Mouse (Mus musculus) embryonic fibroblast, embryonic 13.5 days (primary cell): ENCODE results near the gene Atxn7l3. TPM values are rescaled to one million over a fixed set of nuclear protein-coding genes. Genes with fewer than 3 reads are reported as not detected.

Experiments used
- H3K27ac ChIP-seq: 2 replicates; pipeline ENCODE4 v1.5.1; 2012; ENCODE audit warnings: low read length, control low read depth, inconsistent platforms; ENCODE audit not compliant: insufficient read depth
- H3K4me1 ChIP-seq: 2 replicates; pipeline ENCODE4 v1.6.1; 2011; ENCODE audit warnings: low read length; ENCODE audit not compliant: control insufficient read depth, insufficient read depth
- H3K4me3 ChIP-seq: 2 replicates; pipeline ENCODE4 v1.5.1; 2011; ENCODE audit warnings: mild to moderate bottlenecking, control low read depth, low read length; ENCODE audit not compliant: insufficient read depth
- CTCF ChIP-seq: IDR thresholded peaks from 2 replicates; pipeline ENCODE4 v1.5.1; 2011; ENCODE audit warnings: mild to moderate bottlenecking, control low read depth, low read length, moderate library complexity, borderline replicate concordance; ENCODE audit not compliant: insufficient read depth
- POLR2A ChIP-seq: IDR thresholded peaks from 2 replicates; pipeline ENCODE4 v1.6.1; 2011; ENCODE audit warnings: low read depth, mild to moderate bottlenecking, control low read depth, low read length, moderate library complexity
- polyA plus RNA-seq: library from polyadenylated mRNA; stranded (reverse); fragments of >200 nt; gene quantifications from 2 replicates; pipeline ENCODE4 v1.2.4, GENCODE M21; 2011; ENCODE audit warnings: low read depth; ENCODE audit not compliant: missing spikeins, insufficient read length

Gene Atxn7l3
- polyA plus RNA-seq, 1 experiment = 55.6 TPM

DNA sequence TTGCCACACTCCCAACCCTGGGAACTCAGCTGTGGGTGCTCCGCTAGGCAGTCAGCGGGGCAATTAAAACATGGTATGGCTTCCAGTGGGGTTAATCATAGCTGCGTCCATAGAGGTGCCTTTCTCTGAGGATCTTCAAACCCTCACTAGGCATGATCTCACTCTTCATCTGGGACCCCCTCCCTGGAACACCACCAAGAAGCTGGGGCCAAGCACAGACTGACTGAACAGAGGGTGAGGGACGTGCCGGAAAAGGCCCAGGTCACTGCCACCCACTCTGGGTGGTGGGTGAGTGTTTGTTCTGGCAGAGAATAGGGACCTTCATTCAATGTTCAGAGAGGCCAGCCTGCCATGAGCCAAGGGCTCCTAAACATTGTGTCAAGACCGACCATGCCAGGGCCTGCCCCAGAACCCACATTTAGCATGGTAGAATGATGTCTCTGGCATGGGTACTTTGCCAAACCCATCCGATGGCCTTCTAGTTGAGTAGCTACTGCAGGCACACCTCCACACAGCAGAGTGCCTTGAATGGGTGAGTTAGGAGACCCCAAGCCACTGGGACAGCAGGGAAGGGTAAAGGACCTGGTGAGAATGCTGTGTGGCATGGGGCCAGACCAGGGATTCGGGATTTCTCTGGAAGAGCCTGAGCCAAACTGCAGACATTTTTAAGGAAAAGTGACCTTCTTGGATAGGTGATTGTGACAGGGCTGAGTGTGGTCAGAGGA lies 29.6 kb downstream of the Atxn7l3 start:
- no peak overlapping the region for H3K27ac ChIP-seq
- TF ChIP-seq POLR2A (no peak), CTCF (no peak)
- H3K4me1 ChIP-seq = no peaks in the 10 kb centered on the region
- H3K4me3 ChIP-seq = no peak overlapping the region

DNA sequence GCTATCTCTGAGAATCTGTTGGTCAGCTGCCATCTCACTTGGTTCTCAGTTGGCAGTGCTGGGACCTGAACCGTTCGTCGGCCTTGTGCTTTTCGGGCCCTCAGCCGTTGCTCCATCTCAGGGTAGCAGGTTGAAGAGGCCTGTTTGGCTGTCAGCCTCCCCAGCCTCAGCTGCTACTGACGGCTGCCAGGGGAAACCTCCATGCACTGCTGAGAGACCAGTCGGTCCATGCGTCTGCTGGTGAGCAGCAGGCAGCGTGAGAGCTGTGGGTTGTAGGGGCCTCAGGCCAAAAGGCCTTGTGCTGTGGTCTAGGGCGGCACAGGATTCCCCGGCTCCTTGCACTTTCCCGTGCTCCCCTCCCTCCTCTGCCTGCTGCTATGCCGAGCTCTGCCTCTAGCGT lies 30.6 kb downstream of the Atxn7l3 start:
- no peaks in the 10 kb centered on the region for H3K4me1 ChIP-seq
- no peak overlapping the region for H3K4me3 ChIP-seq
- TF ChIP-seq CTCF (no peak), POLR2A (no peak)
- H3K27ac ChIP-seq = no peak overlapping the region

DNA sequence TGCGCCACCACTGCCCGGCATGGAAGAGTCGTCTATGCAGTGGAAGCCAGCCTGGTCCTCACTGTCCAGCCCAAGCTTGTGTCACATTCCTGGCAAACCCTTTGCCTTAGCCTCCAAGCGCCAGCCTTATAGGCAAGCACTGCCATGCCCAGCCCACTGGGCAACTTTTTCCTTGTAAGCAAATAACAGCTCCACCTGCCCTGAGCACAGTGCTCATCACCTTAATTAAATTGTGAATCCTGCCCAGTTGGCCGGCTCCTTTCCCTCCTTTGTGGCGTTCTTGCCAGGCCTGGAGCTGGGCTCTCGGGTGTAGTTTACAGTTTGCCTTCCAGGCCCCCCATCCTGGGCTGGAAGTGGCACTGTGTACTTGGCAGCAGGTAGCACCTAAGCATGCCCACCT lies 33.2 kb downstream of the Atxn7l3 start:
- no peaks in the 10 kb centered on the region for H3K4me1 ChIP-seq
- TF ChIP-seq POLR2A = no peak
- TF ChIP-seq CTCF = no peak
- H3K27ac ChIP-seq = no peak overlapping the region
- H3K4me3 ChIP-seq = no peak overlapping the region

DNA sequence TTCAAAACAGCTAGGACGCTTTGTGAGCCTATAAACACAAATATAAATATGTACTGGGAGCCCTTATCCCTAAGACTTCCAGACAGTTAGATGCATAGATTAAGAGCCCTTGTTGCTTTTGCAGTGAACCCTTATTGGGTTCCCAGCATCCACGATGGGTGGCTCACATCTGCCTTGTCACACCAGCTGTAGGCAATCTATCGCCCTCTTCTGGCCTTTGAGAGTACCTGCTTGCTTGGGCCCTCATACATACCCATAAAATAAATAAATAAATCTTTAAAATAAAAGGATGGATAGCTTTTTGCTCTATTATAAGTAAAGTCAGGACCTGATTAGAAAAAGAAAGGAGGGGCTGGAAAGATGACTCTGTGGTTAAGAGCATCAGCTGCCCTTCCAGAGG lies 37.9 kb downstream of the Atxn7l3 start:
- no peak overlapping the region for H3K27ac ChIP-seq
- no peak overlapping the region for H3K4me3 ChIP-seq
- H3K4me1 ChIP-seq = no peaks in the 10 kb centered on the region
- no peak for TF ChIP-seq CTCF
- no peak for TF ChIP-seq POLR2A

DNA sequence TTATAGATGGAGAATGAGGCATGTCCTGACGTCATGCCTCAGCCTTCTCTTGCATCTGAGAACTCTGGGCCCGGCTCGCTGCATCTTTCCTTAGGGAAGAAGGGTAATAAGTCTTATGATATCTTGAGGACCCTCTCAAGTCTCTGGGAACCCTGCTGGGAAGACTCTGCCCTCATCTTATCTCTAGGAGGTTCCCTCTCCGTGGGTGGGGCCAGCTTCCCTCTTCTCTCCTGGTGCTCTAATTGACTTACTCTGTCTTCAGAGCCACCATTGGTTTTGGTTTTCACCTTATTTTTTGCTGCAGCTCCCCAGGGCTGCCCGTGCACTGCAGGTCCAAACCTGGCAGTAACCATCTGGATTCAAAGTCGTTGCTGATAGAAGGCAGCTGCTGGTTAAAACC lies 38.3 kb downstream of the Atxn7l3 start:
- H3K27ac ChIP-seq = no peak overlapping the region
- no peaks in the 10 kb centered on the region for H3K4me1 ChIP-seq
- no peak overlapping the region for H3K4me3 ChIP-seq
- no peak for TF ChIP-seq POLR2A
- TF ChIP-seq CTCF = no peak

DNA sequence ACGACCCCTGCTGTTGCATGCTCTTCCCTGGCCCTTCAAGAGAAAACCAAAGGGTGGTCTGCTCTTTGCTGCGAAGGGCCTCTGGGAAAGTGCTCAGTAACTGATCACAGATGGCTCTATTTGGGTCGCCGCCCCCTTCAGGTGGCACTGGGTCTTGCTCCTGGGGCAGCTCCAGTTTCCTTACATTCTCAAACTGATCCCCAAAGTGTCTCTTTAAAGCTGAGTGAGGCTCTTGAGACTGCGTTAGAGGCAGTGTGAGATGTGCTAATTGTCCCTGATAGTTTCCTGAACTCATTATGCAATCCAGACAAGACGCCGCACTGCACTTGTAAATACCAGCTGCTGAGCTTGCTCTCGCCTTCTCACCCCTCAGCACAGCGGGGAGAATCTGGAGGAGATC lies 38.9 kb downstream of the Atxn7l3 start:
- H3K4me1 ChIP-seq = no peaks in the 10 kb centered on the region

DNA sequence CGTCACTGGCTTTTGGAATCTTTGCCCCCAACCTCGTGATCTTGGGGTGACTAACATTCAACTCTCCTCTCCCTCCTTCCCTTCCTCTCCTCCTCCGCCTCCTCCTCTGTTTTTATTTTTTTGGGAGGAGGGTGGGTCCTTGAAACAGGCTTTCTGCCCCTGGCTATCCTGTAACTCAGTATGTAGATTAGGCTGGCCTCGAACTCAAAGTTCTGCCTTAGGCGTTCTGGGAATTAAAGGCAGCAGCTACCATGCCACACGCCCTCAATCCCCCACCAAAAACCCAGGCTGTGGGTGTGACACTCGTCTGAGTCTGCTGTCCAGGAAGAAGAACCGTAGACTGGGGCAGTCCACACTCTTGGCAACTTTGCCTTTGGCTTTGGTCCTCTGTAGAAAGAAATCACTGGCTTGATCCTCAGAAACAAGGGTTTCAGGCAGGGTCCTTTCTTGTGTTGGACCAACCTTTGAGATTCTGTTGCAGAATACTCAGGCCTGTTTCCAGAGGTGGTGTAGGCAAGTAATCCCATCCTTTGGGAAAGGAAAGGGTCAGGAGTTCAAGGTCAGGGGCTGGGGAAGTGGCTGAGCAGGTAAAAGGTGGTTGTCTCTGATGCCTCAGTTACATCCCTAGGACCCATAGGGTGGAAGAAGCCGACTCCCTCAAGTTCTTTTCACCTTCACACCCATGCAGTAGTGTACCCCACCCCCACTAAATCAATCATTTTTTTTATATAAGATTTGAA lies 46.9 kb downstream of the Atxn7l3 start:
- Histone ChIP-seq H3K4me1 (peaks cover 17% of the 10 kb centered on the region), H3K27ac (no peak overlapping the region), H3K4me3 (peak overlapping the region; percentile 78)
- TF ChIP-seq POLR2A = no peak
- no peak for TF ChIP-seq CTCF

More for the DNA sequence above, 38.9 kb downstream of the Atxn7l3 start:
- TF ChIP-seq CTCF = no peak
- no peak for TF ChIP-seq POLR2A
- Histone ChIP-seq H3K27ac (no peak overlapping the region), H3K4me3 (no peak overlapping the region)

DNA sequence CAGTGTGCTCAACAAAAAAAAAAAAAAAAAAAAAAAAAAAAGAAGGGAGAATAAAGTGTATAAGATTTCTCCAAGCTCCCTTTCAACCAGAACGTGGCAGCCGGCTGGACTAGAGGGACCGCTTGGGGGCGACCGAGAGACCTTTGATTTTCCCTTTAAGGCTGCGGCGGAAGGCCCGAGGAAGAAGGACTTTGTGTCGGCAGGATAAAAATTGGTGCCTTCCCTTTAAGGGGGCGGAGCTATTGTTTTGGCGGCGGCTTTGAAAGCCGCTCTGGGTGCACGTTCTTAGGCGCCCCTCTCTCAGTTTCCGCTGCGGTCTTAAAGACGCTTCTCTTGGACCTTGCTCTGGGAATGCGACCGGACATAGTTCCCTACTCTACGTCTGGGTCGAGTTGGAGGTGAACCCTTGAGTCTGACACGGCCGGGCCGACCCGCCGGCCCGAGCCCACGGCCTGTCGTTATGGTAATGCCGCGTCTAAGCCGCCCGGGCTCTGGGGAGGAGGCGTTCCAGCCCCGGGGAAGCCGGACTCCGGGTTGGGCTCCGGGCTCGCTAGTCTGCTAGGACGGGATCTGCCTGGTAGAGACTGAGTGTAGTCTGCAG lies 47.7 kb downstream of the Atxn7l3 start, which contains the start of gene BC030867:
BC030867 (plus strand) TSS at position 253 of the 601 bp plus-strand sequence.
- peaks cover 17% of the 10 kb centered on the region for H3K4me1 ChIP-seq
- H3K27ac ChIP-seq = no peak within 1 kb of the TSS

DNA sequence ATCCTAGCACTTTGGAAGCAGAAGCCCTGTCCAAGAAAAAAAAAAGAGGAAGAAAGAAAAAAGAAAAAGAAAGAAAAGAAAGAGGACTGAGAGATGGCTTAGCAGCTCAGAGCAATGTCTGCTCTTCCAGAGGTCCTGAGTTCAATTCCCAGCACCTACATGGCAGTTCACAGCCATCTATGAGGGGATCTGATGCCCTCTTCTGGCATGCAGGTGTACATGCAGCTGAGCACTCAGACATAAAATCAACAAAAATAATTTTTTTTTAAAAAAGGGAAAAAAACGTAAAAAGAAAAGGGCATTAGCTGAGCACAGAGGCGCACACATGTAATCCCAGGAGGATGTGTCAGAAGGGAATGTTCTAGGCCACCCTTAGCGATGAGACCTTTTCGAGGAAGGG lies 49.6 kb downstream of the Atxn7l3 start:
- no peak overlapping the region for H3K4me3 ChIP-seq
- no peak overlapping the region for H3K27ac ChIP-seq
- peaks cover 17% of the 10 kb centered on the region for H3K4me1 ChIP-seq
- no peak for TF ChIP-seq CTCF
- TF ChIP-seq POLR2A = no peak

More for the DNA sequence above, 47.7 kb downstream of the Atxn7l3 start, which contains the start of gene BC030867:
- peak within 1 kb of the TSS; percentile 78 for H3K4me3 ChIP-seq
- TF ChIP-seq CTCF (no peak), POLR2A (peak; percentile 45; the same call in 1 of the 2 replicates)
